Mouse (Mus musculus) intestine, postnatal 0 days (tissue): Measurements from ENCODE around the gene Pglyrp2. TPM values are rescaled to one million over a fixed set of nuclear protein-coding genes. Genes with fewer than 3 reads are reported as not detected.

Experiments used
- ATAC-seq: fragments of 200-750 bp; cut with Nextera tagmentation; 2 replicates; pipeline ENCODE4 v1.8.0; 2017; ENCODE audit warnings: mild to moderate bottlenecking, moderate TSS enrichment, moderate library complexity
- H3K27ac ChIP-seq: fragments of 300-500 bp; sonication (generic); 2 replicates; pipeline ENCODE4 v1.5.1; 2014; ENCODE audit warnings: mild to moderate bottlenecking, low read depth, low read length, moderate library complexity
- H3K27me3 ChIP-seq: fragments of 300-500 bp; sonication (generic); replicated peaks from 2 replicates; pipeline ENCODE4 v1.6.1; 2014; ENCODE audit warnings: low read length, mixed read lengths; ENCODE audit not compliant: control insufficient read depth, insufficient read depth
- H3K36me3 ChIP-seq: fragments of 300-500 bp; sonication (generic); 2 replicates; pipeline ENCODE4 v1.6.1; 2014; ENCODE audit warnings: mild to moderate bottlenecking, moderate library complexity; ENCODE audit not compliant: control insufficient read depth, insufficient read depth
- H3K4me1 ChIP-seq: fragments of 300-500 bp; sonication (generic); replicated peaks from 2 replicates; pipeline ENCODE4 v1.6.1; 2014; ENCODE audit warnings: antibody characterized with exemption, low read length, mixed read lengths; ENCODE audit not compliant: control insufficient read depth, insufficient read depth
- H3K4me2 ChIP-seq: fragments of 300-500 bp; sonication (generic); replicated peaks from 2 replicates; pipeline ENCODE4 v1.6.1; 2014; ENCODE audit warnings: low read depth, mild to moderate bottlenecking, moderate library complexity
- H3K4me3 ChIP-seq: fragments of 300-500 bp; sonication (generic); 2 replicates; pipeline ENCODE4 v1.5.1; 2014; ENCODE audit warnings: low read depth, low read length
- H3K9ac ChIP-seq: fragments of 300-500 bp; sonication (generic); 2 replicates; pipeline ENCODE4 v1.6.1; 2014; ENCODE audit warnings: mild to moderate bottlenecking, low read depth, low read length
- H3K9me3 ChIP-seq: fragments of 300-500 bp; sonication (generic); 2 replicates; pipeline ENCODE4 v1.6.1; 2016; ENCODE audit warnings: mixed run types; ENCODE audit not compliant: control insufficient read depth
- CTCF ChIP-seq: sonication (generic); IDR thresholded peaks from 2 replicates; pipeline ENCODE4 v1.5.1; 2016; ENCODE audit warnings: low read depth, mild to moderate bottlenecking, control low read depth, antibody characterized with exemption, moderate library complexity
- WGBS: fragments of 180-500 bp; shearing (Covaris S2); extraction: QIAGEN DNeasy Blood & Tissue Kit; methylation state at CpG from one replicate; pipeline ENCODE4 v1.1.7; 2014; 5-methylcytosine and 5-hydroxymethylcytosine counted together
- polyA plus RNA-seq: library from polyadenylated mRNA; unstranded; fragments of >200 nt; fragmentation: Nextera tagmentation; extraction: Ambion mirVana; gene quantifications from 2 replicates; pipeline ENCODE4 v1.2.1, GENCODE M21; 2015

Gene Pglyrp2
- polyA plus RNA-seq, 1 experiment from 2014 or later = 0.14 TPM

GRCm38 (mm10) chr17:32450844-32451537 is 27.0 kb upstream of the Pglyrp2 start:
- Histone ChIP-seq H3K36me3 (no peaks in the 10 kb centered on the region), H3K27me3 (peaks cover 18% of the 10 kb centered on the region; the same call in 1 of the 2 replicates), H3K27ac (no peak overlapping the region), H3K9me3 (no peaks in the 10 kb centered on the region), H3K4me2 (no peak overlapping the region), H3K4me1 (no peaks in the 10 kb centered on the region; the same call in 1 of the 2 replicates), H3K9ac (no peak overlapping the region), H3K4me3 (no peak overlapping the region)
- no peak for TF ChIP-seq CTCF
- 37% methylated on average over 2 of the region's 2 CpGs for WGBS
- no peak for ATAC-seq

- no peak overlapping the region for H3K4me3 ChIP-seq
- 96% methylated on average over 1 of the region's 1 CpGs for WGBS
- H3K36me3 ChIP-seq = no peaks in the 10 kb centered on the region
- peaks cover 17% of the 10 kb centered on the region; the same call in 1 of the 2 replicates for H3K27me3 ChIP-seq
- H3K9ac ChIP-seq = no peak overlapping the region
- no peak overlapping the region for H3K27ac ChIP-seq
- no peak overlapping the region for H3K4me2 ChIP-seq
- TF ChIP-seq CTCF = 0 out of 2 replicates have a peak, but pooled peaks have one; percentile 7
- no peaks in the 10 kb centered on the region; the same call in 1 of the 2 replicates for H3K4me1 ChIP-seq
- ATAC-seq = no peak
- H3K9me3 ChIP-seq = no peaks in the 10 kb centered on the region
These were observed 25.1 kb upstream of the Pglyrp2 start for GRCm38 (mm10) chr17:32449042-32449441.

- ATAC-seq = no peak
- TF ChIP-seq CTCF = no peak
- H3K4me1 ChIP-seq = no peaks in the 10 kb centered on the region
- 0 out of 2 replicates have a peak, but pooled peaks cover 2% of the 10 kb centered on the region for H3K27me3 ChIP-seq
- H3K36me3 ChIP-seq = no peaks in the 10 kb centered on the region
- H3K4me2 ChIP-seq = no peak overlapping the region
- H3K9ac ChIP-seq = no peak overlapping the region
- H3K4me3 ChIP-seq = no peak overlapping the region
- no peaks in the 10 kb centered on the region for H3K9me3 ChIP-seq
- H3K27ac ChIP-seq = no peak overlapping the region
These were observed 23.2 kb upstream of the Pglyrp2 start for GRCm38 (mm10) chr17:32447195-32447594.

DNA sequence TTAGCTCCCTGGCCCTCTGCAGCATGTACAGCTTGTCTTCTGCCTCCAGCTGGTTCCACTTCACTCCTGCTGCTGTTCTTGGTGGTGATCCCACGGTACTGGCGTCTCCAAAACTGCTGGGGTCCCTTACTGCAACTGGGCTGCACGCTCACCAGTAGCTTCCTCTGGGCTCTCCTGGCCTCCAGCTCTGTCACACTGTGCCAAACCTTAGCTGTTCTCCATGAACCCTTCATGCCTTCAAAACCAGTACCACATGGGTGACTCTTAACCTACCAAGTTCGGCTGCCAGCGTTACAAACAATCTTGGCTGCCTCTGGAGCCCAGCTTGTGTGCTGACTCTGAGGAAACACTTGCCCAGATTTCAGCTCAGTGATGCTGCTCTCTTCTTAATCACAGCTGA is 21.0 kb upstream of the Pglyrp2 start:
- ATAC-seq = no peak
- no peaks in the 10 kb centered on the region for H3K36me3 ChIP-seq
- H3K4me1 ChIP-seq = no peaks in the 10 kb centered on the region
- no peak overlapping the region for H3K9ac ChIP-seq
- no peak for TF ChIP-seq CTCF
- no peak overlapping the region for H3K27ac ChIP-seq
- no peak overlapping the region for H3K4me3 ChIP-seq
- 63% methylated on average over 5 of the region's 5 CpGs for WGBS
- no peaks in the 10 kb centered on the region for H3K9me3 ChIP-seq
- H3K4me2 ChIP-seq = no peak overlapping the region
- 0 out of 2 replicates have a peak, but pooled peaks cover 2% of the 10 kb centered on the region for H3K27me3 ChIP-seq

DNA sequence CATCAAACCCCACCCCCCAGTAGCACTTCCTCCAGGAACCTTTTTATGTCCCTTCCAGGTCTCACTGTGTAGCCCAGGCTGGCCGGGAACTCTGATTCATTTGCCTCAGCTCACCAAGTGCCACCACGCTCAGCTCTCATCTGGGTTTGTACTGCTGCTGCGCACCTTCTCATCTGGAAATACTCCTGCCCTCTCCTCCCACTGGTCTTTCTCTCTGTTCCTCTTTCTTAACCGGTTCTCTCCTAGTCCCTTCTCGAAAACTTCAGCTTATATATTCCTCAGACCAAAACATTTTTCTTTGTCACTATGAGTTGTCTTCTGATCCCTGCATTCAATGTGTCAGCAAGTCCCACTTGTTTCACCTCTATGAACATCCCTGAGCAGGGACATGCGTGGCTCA is 19.3 kb upstream of the Pglyrp2 start:
- WGBS = 78% methylated on average over 6 of the region's 6 CpGs
- Histone ChIP-seq H3K4me2 (no peak overlapping the region), H3K36me3 (no peaks in the 10 kb centered on the region), H3K4me3 (no peak overlapping the region), H3K4me1 (no peaks in the 10 kb centered on the region), H3K9ac (no peak overlapping the region), H3K27me3 (0 out of 2 replicates have a peak, but pooled peaks cover 2% of the 10 kb centered on the region), H3K9me3 (no peaks in the 10 kb centered on the region), H3K27ac (no peak overlapping the region)
- TF ChIP-seq CTCF = no peak
- no peak for ATAC-seq

DNA sequence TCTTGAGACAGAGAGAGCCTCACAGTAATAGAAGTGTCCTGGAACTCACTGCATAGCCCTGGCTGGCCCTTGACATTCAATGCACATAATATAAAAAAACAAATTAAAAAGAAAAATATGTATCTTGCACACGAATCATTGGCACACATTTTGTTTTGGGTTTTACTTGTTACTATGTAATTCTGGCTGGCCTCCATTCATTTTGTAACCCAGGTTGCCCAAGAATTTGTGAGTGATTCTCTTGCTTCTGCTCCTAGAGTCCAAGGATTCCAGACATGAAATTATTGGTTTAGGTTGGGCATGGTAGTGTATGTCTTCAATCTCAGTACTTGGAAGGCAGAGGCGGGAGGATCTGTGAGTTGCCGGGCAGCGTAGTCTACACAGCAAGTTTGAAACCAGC is 13.1 kb upstream of the Pglyrp2 start:
- WGBS = 88% methylated on average over 4 of the region's 4 CpGs
- Histone ChIP-seq H3K4me2 (no peak overlapping the region), H3K9ac (no peak overlapping the region), H3K27ac (no peak overlapping the region), H3K4me1 (no peaks in the 10 kb centered on the region), H3K27me3 (no peaks in the 10 kb centered on the region), H3K4me3 (no peak overlapping the region), H3K9me3 (no peaks in the 10 kb centered on the region), H3K36me3 (no peaks in the 10 kb centered on the region)
- no peak for TF ChIP-seq CTCF
- no peak for ATAC-seq
